Mouse (Mus musculus) thymus, adult 2 months (tissue): ENCODE data around the gene Pafah1b2.

Experiments used
- CTCF ChIP-seq: fragments of 200-500 bp; IDR thresholded peaks from 2 replicates; pipeline ENCODE4 v1.5.1; 2012; ENCODE audit warnings: mild to moderate bottlenecking, control low read depth, low read length, moderate library complexity, borderline replicate concordance; ENCODE audit not compliant: control insufficient read depth, poor library complexity, insufficient read depth; ENCODE audit errors: extremely low read depth
- POLR2A ChIP-seq: fragments of 200-500 bp; IDR thresholded peaks from 2 replicates; pipeline ENCODE4 v1.6.1; 2012; ENCODE audit warnings: mild to moderate bottlenecking, low read length, control low read depth, moderate library complexity; ENCODE audit not compliant: control insufficient read depth, poor library complexity, insufficient read depth; ENCODE audit errors: extremely low read depth

DNA sequence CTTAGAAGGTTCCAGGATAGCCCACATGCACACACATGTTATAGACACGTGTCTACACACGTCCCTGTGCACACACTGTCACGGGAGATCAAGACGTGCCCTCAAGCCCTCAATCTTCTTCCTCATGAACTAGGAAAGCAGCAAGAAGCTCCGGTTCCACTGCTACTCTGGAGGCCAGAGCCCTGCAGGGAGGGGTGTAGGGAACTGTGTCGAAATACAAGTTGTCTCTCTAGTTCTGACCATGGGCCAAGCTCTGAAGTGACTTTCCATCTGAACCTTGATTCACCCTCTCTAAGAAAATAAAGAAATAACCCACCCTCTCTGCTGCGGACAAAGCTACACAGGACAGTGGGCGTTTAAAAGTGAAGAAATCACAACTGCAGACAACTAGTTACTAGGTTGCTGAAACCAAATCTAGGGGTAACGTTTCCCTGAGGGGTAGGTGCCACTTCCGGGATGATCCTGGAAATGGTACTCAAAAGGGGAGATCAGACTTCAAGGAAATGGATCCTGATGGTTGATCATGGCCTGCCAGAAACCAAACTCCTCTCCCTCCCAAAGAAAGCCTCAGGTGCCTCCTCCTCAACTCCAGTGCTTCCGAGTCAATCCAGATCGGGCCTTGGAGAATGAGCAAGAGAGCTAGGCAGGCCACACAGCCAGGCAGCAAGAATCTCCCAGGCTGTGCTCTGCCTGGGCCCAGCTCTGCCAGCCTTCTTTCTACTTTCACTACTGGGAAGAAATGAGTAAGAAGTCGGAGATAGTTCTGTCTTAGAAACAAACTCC lies 58.8 kb downstream of the Pafah1b2 start:
- TF ChIP-seq POLR2A, result no peak
- TF ChIP-seq CTCF, result no peak
